Mouse (Mus musculus) gastrocnemius, postnatal 14 days (tissue): ENCODE measurements around the gene Kcnip1. TPM values are rescaled to one million over a fixed set of nuclear protein-coding genes. Genes with fewer than 3 reads are reported as not detected.
A peak's percentile ranks its signal among the peaks of the same experiment; 100 is the strongest.

Experiments
- DNase-seq: peaks from one replicate; pipeline ENCODE4 v3.0.0; 2021; ENCODE audit warnings: mixed read lengths
- intact Hi-C: fragments of 180-260 bp; cut with DNase I; formaldehyde crosslinking; loops from one replicate; pipeline ENCODE4 v1.15.1; 2025; ENCODE audit warnings: low total_unique reads
- total RNA-seq, 2 experiments: library from RNA; stranded (reverse); gene quantifications; 2 replicates each; pipeline ENCODE4 v1.2.3; 2021

Kcnip1 gene
- total RNA-seq, 2 experiments from 2014 or later = 0.20 TPM; not detected in 1

DNA sequence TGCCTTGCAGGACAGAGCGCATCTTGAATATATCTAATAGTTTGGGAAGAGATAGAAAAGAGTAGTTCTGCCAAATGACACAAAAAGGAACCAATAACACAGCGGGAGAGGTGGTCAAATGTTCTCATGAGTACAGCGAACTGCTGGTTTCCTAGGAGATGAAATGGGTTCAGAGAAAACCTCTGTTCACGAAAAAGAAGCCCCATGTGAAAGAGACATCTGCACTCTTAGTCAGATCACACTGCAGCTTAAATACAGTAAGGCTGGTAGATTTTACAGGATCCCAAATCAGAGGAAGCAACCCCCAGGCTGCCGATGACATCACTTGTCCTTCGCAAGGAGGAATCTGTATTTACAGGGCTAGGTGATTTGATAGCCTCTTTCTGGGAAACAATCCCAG lies 126.2 kb downstream of the Kcnip1 start:
- intact Hi-C loops = no loop called here
- DNase-seq = no peak

DNA sequence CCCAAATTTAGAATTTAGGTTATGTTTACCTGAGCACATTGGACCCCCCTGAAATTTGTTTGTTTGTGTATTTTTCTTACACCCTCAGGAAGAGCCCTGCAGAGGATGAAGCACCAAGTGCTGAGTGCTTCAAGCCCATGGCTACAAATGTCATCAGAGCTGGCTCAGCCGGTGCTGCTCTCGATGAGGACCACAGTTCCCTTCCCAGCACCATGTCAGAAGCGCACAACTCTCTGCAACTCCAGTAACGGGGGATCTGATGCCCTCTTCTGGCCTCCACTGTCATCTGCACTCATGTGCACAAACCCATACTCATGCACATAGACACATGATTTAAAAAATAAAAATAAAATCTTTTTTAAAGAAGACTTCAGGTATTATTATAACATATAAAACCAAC lies 128.7 kb downstream of the Kcnip1 start:
- intact Hi-C loops = no loop called here
- DNase-seq = no peak

DNA sequence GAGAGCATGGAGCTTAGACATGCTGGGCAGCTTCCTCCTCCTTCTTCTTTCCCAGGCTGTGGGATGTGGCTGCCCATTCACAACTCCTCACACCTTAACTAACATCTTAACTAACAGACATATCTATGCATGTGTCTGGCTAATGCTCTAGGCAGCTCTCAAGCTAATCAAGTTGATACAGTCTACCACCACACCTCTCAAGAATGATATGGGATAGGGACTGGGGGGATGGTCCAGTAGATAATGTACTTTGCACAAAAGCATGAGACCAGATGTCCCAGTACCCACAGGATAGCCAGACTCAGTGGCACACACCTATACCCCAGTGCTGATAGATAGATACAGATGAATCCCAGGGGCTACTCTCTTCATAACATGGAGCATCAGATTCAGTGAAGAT lies 131.1 kb downstream of the Kcnip1 start:
- intact Hi-C loops = no loop called here
- DNase-seq = no peak

DNA sequence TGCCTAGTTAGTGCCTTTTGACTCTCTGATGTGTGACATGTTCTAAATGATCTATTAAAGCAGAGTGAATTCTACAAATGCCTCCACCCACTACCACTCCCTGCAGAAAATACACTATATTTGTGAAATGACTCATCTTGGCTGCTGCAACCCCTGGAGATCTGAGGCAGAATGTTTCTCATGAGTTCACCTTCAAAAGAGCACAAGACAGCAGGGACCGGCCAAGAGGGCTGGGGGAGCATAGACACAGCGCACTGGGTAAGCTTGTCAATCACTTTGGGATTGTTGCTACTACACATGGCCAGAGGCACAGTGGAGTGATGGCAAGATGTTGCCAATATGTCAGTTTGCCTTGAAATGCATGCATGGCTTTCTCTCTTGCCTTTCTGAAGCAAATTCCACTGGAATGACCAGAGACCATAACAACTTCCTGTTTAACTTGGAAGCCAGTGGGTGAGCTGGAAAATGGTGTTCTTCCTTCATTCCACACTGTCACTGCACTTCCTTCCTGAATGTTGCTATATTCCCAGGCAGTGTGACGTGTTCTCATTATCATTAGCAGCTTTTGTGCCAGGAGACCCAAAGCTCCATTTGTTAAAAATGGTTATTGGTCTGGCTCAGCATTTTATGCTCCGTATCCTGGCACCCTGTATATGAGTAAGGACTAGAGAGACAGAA lies 131.9 kb downstream of the Kcnip1 start:
- intact Hi-C loops = no loop called here
- DNase-seq = no peak

DNA sequence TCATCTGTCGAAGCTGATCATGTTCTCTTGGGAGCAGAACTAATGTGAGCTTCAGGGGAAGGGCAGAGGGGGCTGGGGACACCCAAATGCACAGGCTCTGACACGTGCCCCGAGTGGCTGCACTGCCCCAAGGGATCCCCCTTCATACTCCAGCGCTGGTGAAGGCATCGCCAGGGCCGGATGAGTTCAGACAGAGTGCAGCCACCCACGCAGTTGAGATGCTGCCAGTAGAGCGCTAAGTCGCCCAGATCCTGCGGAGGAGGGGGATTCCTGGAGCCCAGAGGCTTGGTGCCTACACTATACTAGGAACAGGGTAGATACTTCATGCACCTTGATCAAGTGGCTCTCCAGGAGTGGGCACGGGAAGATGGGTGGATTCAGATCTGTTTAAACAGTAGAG lies 143.3 kb downstream of the Kcnip1 start:
- intact Hi-C loops = no loop called here
- DNase-seq = peak; percentile 13

DNA sequence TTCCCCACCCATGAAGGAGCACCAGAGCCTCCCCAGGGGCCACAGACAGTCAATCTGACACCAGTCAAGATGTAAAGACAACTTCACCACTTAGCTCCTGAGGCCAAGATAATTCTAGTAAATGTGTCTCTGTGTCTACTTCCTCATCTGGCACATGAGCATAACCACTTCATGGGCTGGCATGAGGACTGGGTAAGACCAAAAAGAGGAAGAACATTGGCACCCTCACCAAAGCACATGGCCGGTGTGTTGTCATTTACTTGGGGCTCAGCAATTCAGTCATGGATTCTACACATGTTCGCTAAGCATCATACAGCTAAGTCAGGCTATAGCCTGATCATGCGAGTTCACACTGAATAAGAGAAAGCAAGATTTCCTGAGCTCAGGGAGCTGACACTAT lies 144.3 kb downstream of the Kcnip1 start:
- no peak for DNase-seq
- intact Hi-C loops = no loop called here

DNA sequence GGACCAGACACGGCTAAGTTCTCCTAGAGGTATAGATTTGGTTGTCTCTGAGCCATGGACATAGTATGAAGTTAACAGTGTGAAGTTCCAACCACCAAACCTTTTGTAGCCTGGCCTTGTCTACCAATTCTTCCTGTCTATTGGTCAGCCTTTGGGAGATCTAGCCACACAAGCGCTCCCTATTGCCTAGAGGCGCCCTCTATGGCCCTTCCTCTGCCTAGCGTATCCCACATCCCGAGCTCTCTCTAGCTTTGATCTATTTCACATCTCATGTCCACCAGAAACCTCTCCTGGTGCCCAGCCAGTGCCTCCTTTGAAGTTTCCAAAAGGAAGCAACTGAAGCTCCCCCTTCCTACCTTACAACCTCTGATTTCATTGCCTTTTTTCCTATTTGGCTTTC lies 147.0 kb downstream of the Kcnip1 start:
- no peak for DNase-seq
- intact Hi-C loops = no loop called here

DNA sequence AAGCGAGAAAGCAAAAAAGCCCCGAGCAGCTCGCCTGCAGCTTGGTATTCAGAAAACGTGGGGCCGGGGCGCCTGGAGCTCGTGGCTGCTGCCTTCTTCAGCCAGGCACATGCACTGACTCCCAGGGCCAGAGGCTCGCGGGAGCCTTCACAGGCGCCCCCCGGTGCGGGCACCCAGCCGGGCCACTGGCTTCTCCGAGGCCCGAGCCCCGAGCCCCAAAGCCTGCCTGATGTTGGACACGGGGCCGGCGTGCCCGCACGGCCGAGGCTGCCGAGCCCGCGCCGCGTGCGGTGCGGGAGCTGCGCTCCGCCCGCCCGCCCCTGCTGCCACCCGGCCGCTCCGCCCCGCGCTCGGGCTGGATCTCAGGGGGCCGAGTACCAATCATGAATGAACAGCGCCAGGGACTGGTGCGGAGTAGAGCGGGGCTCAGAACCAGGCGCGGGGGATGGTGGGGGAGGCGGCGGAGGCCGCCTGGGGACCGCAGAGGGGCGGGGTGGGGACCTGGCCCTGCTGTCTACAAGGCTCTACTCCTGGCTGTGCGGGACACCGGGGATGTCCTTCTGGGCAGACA lies 149.6 kb downstream of the Kcnip1 start:
- intact Hi-C loops = no loop called here
- no peak for DNase-seq

DNA sequence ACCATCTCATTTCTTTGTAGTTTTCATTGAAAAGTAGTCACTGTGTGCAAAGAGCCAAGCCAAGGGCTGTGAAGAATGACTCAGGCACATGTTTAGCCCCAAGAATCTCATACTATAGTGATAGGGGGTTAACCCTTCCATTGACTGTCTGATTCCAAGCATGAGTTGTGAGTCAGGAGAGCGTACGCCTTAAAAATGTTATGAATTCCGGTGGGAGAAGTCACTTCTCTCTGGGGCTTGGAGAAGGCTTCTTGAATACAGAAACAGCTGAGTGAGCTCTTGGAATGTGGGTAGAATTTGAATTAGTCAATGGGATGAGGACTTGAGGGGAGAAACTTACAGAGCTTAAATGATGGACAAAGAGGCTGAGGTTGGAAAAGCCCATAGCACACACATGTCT lies 153.9 kb downstream of the Kcnip1 start:
- intact Hi-C loops = no loop called here

DNA sequence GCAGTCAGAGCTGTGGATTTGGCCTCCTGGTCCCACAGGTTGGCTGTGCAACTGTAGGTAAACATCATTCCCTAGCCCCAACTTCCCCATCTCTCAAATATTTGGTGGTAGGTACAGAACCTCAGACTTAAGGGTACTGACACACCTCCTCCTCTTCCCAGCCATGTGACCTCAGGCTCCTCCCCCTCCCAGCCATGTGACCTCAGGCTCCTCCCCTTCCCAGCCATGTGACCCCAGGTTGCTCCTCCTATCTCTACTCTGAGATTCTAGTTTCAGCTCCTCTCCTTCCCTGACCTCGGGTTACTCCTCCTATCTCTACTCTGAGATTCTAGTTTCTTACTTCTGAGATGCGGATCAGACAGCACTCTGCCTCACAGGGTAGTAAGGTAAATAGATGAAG lies 163.2 kb downstream of the Kcnip1 start:
- DNase-seq = no peak
- intact Hi-C loops = no loop called here

More for the DNA sequence above, 153.9 kb downstream of the Kcnip1 start:
- no peak for DNase-seq

DNA sequence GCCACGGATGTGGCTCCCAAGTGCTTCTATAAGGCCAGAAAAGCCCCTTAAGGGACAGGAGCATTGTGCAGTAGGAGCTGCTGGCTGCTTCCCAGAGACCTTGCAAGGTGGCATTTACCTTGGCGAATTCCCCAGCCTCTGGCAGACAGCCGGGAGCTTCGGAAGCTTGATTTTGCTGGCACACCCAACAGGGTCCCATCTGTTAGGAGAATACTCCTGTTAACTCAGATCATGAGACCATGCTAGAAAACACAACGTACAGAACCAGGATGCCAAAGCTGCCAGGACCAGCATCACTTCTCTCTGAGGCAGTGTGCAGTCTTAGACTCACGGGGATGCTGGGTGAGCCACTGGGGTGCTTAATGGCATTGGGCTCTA lies 165.1 kb downstream of the Kcnip1 start:
- intact Hi-C loops = no loop called here
- no peak for DNase-seq

DNA sequence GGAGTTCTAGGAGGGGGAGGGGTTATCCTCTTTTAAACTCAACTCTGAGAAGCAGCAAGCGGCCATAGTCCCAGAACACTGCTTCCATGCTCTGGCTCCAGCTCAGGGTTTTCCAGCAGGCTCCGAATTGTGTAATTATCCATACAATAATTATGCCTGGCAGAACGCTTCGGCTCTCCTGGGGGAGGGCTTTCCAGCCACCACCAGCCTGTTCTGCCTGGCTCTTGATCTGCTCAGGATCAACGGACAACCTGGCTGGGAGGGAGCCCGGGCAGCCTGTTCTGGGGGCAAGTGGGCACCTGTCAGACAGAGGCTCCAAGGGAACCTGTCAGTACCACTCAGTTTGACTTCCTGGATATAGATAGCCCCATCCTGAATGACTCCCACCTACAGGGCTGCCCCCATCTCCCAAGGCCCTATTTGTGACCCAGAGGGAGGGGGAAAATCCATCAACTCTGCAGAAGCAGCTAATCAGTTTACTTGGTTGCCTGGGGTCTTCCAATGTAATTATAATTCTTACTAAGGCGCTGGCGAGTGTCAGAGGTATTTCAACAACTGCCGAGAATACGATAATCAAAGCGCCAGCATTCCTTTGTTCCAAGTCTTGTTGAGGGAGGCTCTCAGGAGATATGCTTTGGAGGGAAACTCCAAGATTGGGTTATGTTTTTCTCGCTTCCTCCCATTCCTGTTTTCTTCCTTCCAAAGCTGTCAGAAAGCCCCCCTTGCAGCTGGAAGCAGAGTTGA lies 165.7 kb downstream of the Kcnip1 start:
- intact Hi-C loops = no loop called here
- no peak for DNase-seq

DNA sequence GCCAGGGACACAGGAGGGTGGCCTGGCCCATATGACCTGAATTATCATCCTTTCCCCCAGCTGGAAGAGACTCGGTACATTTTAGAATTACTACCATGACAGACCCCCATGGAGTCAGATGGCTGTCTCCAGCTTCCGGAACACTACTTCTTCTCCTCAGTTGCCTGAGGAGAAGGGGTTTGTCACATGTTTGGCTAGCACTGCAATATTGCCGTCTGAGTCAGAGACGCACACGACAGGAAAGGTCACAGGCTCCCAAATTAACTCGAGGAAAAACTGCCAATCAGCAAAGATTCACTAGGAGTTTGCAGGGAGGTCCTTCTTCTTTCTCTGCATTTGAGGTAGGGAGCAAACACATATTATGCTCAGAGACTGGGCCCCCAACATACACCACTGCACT lies 168.2 kb downstream of the Kcnip1 start:
- no peak for DNase-seq
- intact Hi-C loops = no loop called here

DNA sequence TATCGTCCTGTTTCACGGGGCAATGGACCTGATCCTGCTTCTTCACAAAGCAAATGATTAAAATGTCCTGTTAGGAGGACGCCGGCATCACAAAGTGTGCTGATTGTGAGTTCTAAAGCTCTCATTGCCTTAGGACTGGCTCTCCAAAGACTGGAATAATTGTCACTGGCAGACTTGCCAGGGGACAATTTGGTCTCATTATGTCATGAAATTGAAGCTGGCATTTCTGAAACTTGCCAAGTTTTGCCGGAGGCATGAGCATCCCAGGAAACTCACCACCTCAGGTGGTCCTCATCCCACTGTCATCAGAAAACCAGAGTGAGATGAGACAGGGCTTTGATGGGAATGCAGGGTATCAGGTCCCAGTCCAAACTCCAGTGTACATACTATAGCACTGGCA lies 171.6 kb downstream of the Kcnip1 start:
- intact Hi-C loops = no loop called here
- DNase-seq = no peak

DNA sequence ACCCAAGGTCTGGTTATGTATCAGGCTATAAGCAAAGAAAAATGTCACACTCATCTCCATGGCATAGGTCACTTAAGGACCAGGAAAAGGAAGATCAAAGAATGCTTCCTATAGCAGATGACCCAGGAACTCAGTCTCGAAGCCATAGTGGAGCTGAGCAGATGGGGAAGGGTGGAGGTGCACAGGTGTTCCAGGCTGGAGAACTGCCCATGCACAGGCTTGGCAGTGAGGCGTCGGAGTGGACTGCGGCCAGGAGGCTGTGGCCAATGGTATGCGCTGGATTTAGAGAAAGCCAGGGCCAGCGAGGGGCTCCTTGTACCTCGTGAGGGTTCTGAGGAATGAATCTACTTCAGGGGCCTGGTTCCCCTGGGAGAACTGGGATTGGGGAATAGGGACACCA lies 172.1 kb downstream of the Kcnip1 start:
- intact Hi-C loops = no loop called here
- DNase-seq = no peak

DNA sequence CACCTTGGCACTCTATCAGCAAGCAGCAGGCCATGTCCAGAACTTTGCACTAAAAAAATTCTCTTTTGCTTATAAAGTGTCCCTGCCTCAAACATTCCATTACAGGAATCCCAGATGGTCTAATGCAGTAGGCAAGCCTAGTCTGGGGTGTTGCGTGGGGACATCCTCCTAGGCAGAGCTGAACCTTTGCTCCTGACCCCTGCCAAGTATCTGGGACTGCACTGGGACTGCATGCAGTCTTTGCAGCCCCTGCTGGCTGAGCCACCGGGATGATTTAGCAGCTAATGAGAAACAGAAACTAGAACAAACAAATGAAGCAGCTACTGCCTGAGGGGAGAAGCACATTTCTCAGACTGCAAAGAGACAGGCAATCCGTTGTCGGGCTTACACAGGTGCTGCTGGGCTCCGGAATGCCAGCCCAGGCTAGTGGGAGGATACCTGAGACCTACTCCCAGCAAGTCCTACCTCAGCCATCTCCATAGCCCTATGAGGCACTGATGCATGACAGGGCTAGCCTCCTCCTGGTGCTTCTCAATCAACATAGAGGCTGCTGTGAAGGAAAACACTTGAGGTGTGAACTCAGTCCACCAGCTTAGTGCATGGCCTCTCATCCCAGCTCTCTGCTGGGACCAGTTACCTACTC lies 174.0 kb downstream of the Kcnip1 start:
- intact Hi-C loops = no loop called here
- no peak for DNase-seq

DNA sequence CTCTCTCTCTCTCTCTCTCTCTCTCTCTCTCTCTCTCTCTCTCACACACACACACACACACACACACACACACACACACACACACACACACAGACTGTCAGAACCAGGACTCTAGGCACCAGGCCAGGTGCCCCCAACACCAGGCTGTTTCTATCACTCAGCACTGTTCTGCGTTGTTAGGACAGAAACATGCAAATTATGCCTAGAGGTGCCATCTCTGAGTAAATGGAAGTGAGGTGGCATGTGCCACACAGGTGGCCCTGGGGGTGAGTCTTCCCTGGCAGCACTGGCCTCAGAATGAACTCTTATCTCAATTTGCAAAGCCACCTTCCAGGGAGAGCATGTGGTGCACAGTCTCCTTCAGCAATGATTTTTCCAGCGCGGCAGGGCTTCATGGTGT lies 176.9 kb downstream of the Kcnip1 start:
- DNase-seq = no peak
- intact Hi-C loops = no loop called here

DNA sequence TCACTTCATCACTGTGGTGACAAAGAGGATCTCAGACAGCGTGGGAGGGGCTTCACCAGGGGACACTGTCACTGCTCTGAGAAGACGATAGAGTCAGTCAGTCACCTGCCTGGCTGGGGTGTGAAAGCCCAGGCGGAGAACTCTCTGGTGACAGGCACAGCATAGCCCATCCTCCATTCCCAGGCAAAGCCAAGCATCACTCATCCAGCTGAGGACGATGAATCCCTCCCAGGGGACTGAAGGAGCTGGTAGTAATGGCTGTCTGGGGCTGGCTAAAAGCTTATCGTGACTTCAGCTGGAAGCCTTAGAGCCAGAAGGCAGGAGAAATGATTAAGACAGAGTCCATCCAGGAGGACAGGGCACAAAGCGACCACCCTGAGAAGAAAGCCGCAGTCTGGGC lies 182.8 kb downstream of the Kcnip1 start:
- DNase-seq = no peak
- intact Hi-C loops = no loop called here

DNA sequence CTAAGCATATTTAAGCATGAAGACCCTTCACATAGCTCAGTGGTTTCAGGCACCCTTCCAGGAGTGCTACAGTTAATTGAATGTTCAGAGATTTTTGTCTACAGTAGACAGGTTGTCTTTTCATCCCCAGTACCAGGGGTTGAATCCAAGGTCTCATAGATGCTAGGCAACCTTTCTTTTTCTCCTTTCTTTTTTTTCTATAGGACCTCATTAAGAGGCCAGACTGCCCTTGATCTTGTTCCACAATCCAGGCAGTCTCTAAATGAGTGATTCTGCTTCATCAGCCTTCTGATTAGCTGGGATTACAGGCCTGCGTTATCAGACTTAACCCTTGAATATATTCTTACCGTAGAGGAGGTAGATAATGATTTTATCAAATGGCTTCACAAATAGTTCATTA lies 189.9 kb downstream of the Kcnip1 start:
- DNase-seq = no peak
- intact Hi-C loops = no loop called here

DNA sequence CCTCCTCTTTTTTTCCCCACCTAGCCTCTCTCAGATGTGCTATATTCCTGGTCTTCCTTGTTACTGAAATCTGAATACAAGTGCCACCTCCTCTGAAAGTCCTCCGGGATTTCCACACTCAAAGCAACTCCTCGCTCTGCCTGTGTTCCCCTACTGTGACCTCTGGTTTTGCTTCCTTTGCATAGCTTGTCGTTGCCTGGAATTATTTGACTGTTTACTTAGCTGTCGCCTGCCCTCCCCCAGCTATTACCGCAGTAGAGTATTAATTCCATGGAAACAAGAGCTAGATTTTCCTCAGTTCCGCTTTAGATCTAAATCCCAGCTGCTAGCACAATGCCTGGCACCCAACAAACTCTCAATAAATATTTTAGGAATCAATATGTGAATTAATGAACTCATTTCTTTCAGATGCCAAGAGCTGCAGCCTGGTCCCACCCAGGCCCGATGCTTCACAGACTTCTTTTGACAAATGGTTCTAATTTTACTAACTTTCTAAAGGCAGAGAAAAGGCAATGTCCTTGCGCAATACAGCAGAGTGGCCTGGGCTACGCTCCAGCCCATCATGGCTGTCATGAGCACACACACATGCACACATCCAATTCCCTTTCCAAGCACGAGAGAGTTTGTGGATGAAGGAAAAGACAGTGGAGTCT lies 192.4 kb downstream of the Kcnip1 start:
- intact Hi-C loops = no loop called here
- peak; percentile 7 for DNase-seq
